Mouse (Mus musculus): ENCODE measurements around the gene Plxna3. TPM values are rescaled to one million over a fixed set of nuclear protein-coding genes. Genes with fewer than 3 reads are reported as not detected.

Gene Plxna3
- polyA plus RNA-seq, 1 experiment from 2014 or later = 16.8 TPM

DNA sequence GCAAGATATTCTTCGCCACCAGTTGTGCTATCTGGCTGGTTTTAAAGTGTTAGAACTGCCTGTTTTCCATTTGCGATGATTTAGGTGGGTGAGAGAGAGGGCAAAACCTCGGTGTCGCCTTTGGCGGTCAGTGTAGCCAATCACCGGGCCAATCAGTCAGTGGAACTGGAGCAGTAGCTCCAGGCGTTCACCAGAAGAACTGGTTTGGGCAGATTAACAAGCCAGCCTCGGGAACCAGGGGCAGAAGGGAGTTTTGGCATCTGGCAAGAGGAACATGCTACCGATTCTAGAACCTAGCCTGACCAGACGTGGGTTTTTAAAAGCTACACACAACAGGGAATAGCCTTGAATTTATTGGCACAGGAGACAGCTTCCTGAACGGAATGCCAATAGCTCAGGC lies 30.3 kb downstream of the Plxna3 start:
- H3K4me1 ChIP-seq (ENCODE audit: control insufficient read depth, insufficient read depth, low read length) = no peaks in the 10 kb centered on the region
- ATAC-seq (ENCODE audit: insufficient read depth, low FRiP score) = no peak
- H3K4me2 ChIP-seq (ENCODE audit: low read depth, low read length) = no peak overlapping the region; the same call in 1 of the 2 replicates
- H3K9me3 ChIP-seq (replicated peaks; ENCODE audit: control insufficient read depth, low read length) = no peaks in the 10 kb centered on the region
- WGBS = 32% methylated on average over 11 of the region's 11 CpGs
- H3K36me3 ChIP-seq (ENCODE audit: control insufficient read depth, insufficient read depth, low read length) = no peaks in the 10 kb centered on the region
- no peak overlapping the region for H3K27ac ChIP-seq (ENCODE audit: low read length)
- H3K9ac ChIP-seq (ENCODE audit: low read length) = no peak overlapping the region
- H3K27me3 ChIP-seq (ENCODE audit: control insufficient read depth, insufficient read depth, low read length) = no peaks in the 10 kb centered on the region
- H3K4me3 ChIP-seq (replicated peaks; ENCODE audit: low read length) = no peak overlapping the region

DNA sequence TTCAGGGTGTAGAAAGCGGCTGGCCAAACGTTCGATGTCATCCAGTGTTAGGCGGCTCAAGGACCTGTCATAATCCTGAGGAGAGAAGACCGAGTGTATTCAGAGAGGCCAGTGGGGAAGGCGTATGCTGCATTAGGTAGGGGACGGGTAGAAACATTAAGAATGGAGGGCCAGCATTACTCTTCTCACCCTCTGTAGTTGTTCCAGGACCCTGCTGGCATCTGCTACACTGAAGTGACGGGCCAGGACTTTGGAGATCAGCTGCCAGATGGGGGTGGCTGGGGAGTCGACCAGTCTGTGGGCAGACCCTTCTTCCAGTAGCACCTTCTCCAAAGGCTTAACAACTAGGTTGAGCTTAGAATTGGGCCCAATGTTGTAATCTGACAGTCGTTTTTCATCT lies 38.6 kb downstream of the Plxna3 start:
- H3K27me3 ChIP-seq (ENCODE audit: control insufficient read depth, insufficient read depth, low read length) = no peaks in the 10 kb centered on the region
- 53% methylated on average over 10 of the region's 10 CpGs for WGBS
- H3K36me3 ChIP-seq (ENCODE audit: control insufficient read depth, insufficient read depth, low read length) = 0 out of 2 replicates have a peak, but pooled peaks cover 9% of the 10 kb centered on the region
- H3K4me2 ChIP-seq (ENCODE audit: low read depth, low read length) = peak overlapping the region; percentile 67
- H3K4me1 ChIP-seq (ENCODE audit: control insufficient read depth, insufficient read depth, low read length) = peaks cover 9% of the 10 kb centered on the region; the same call in 1 of the 2 replicates
- H3K4me3 ChIP-seq (replicated peaks; ENCODE audit: low read length) = peak overlapping the region; percentile 68
- H3K9me3 ChIP-seq (replicated peaks; ENCODE audit: control insufficient read depth, low read length) = no peaks in the 10 kb centered on the region
- peak overlapping the region; percentile 84 for H3K9ac ChIP-seq (ENCODE audit: low read length)
- H3K27ac ChIP-seq (ENCODE audit: low read length) = no peak overlapping the region
- no peak for ATAC-seq (ENCODE audit: insufficient read depth, low FRiP score)

DNA sequence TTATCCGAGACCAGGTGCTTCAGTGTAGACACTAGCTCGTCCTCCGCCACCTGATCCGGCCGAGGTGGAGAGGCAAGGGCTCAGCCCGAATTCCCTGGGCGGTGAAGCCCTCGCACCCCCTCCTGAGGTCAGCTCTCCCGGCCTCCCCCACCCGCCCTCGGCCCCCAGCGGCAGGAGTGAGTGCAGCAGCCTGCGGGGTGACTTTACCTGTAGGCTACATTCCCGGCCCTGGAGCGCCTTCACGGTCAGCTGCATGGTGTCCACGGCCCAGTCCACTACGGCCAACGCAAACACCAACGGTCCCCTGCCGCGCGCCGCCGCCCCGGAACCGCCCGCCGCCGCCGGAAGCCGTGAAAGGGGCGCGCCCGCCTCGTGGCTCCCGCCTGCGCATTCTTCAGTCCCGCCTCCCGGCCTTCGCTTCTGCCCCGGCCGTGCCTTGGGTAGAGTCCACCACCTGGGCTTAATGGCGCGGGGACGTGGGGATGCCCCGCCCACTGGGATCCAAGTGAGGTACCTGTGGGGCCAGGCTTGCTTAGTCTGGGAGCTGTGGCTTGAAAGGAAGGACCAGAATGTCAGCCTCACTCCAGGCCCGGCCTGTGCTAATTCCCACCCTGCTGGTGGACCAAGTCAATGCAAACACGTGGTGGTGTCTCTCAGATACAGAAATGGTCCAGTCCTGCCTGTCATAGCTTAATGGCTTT lies 39.5 kb downstream of the Plxna3 start:
- peak overlapping the region; percentile 68 for H3K4me3 ChIP-seq (replicated peaks; ENCODE audit: low read length)
- no peaks in the 10 kb centered on the region for H3K27me3 ChIP-seq (ENCODE audit: control insufficient read depth, insufficient read depth, low read length)
- H3K4me2 ChIP-seq (ENCODE audit: low read depth, low read length) = peak overlapping the region; percentile 67
- H3K4me1 ChIP-seq (ENCODE audit: control insufficient read depth, insufficient read depth, low read length) = peaks cover 9% of the 10 kb centered on the region; the same call in 1 of the 2 replicates
- H3K9ac ChIP-seq (ENCODE audit: low read length) = peak overlapping the region; percentile 84
- whole genome bisulfite sequencing = 15% methylated on average over 39 of the region's 49 CpGs
- peak; percentile 86 for ATAC-seq (ENCODE audit: insufficient read depth, low FRiP score)
- no peaks in the 10 kb centered on the region for H3K9me3 ChIP-seq (replicated peaks; ENCODE audit: control insufficient read depth, low read length)
- peak overlapping the region; percentile 72 for H3K27ac ChIP-seq (ENCODE audit: low read length)
- H3K36me3 ChIP-seq (ENCODE audit: control insufficient read depth, insufficient read depth, low read length) = 0 out of 2 replicates have a peak, but pooled peaks cover 9% of the 10 kb centered on the region

DNA sequence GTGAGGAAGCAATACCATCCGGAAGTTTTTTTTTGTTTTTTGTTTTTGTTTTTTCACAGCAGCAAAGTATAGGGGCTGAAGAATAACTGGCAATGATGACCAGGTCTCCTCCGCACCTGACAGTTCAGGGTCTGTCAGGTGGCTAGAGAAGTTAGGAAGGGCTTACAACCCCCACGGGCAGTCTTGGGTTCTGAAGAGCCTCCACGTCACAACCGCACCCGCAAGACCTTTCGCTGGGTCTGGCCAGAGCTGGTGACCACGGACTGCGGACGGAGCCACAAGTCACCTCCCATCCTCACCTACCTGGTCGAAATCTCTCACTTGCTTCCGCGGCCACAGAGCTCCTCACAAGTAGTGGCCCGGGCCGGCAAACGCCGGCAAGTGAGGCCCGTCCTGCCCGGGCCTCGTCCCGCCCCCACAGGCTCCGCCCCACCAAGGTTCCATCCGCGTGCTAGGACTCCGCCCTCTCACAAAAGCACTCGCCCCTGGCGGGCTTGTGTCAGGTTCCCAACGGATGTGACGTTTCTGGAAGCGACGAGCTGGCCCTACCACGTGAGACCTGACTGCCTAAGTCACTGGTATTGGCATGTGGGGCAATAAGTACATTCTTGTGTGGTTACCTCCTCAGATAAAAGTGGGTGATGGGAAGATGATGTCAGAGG lies 44.2 kb downstream of the Plxna3 start, which contains the start of the genes Ubl4a and Slc10a3:
Ubl4a (minus strand) TSS at position 331 of the 662 bp plus-strand sequence.
Slc10a3 (minus strand) TSS at position 462 of the 662 bp plus-strand sequence.
- Histone ChIP-seq H3K27me3 (ENCODE audit: control insufficient read depth, insufficient read depth, low read length) (no peaks in the 10 kb centered on the region), H3K4me1 (ENCODE audit: control insufficient read depth, insufficient read depth, low read length) (0 out of 2 replicates have a peak, but pooled peaks cover 3% of the 10 kb centered on the region), H3K36me3 (ENCODE audit: control insufficient read depth, insufficient read depth, low read length) (0 out of 2 replicates have a peak, but pooled peaks cover 7% of the 10 kb centered on the region), H3K27ac (ENCODE audit: low read length) (no peak within 1 kb of the TSS), H3K4me2 (ENCODE audit: low read depth, low read length) (peak within 1 kb of the TSS; percentile 60), H3K4me3 (replicated peaks; ENCODE audit: low read length) (peak within 1 kb of the TSS; percentile 57), H3K9ac (ENCODE audit: low read length) (peak within 1 kb of the TSS; percentile 72), H3K9me3 (replicated peaks; ENCODE audit: control insufficient read depth, low read length) (no peaks in the 10 kb centered on the region)
- peak; percentile 91 for ATAC-seq (ENCODE audit: insufficient read depth, low FRiP score)
- 27% methylated on average over 32 of the region's 32 CpGs for WGBS

DNA sequence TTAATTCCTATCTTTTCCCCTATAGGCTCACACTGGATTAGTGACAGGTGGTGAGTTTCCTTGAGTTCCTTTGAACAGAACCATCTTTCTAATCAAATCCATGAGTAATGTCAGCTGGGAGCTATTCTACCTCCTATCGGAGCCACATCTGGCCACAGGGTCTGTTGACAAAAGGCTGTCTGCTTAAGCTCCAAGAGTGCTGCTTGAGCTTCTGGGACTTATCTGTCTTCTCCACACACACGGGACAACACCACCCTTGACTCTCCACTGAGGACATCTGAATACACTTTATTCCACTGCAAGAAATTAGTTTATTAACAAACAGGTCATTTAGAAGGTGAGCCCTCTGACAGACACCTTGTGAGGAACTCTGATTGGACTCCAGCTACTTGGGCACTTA lies 55.6 kb downstream of the Plxna3 start:
- no peaks in the 10 kb centered on the region for H3K4me1 ChIP-seq (ENCODE audit: control insufficient read depth, insufficient read depth, low read length)
- 80% methylated on average over 2 of the region's 2 CpGs for WGBS
- no peaks in the 10 kb centered on the region for H3K27me3 ChIP-seq (ENCODE audit: control insufficient read depth, insufficient read depth, low read length)
- H3K4me3 ChIP-seq (replicated peaks; ENCODE audit: low read length) = no peak overlapping the region
- no peak overlapping the region for H3K9ac ChIP-seq (ENCODE audit: low read length)
- no peak for ATAC-seq (ENCODE audit: insufficient read depth, low FRiP score)
- no peak overlapping the region for H3K4me2 ChIP-seq (ENCODE audit: low read depth, low read length)
- H3K27ac ChIP-seq (ENCODE audit: low read length) = no peak overlapping the region
- no peaks in the 10 kb centered on the region for H3K36me3 ChIP-seq (ENCODE audit: control insufficient read depth, insufficient read depth, low read length)
- H3K9me3 ChIP-seq (replicated peaks; ENCODE audit: control insufficient read depth, low read length) = no peaks in the 10 kb centered on the region

DNA sequence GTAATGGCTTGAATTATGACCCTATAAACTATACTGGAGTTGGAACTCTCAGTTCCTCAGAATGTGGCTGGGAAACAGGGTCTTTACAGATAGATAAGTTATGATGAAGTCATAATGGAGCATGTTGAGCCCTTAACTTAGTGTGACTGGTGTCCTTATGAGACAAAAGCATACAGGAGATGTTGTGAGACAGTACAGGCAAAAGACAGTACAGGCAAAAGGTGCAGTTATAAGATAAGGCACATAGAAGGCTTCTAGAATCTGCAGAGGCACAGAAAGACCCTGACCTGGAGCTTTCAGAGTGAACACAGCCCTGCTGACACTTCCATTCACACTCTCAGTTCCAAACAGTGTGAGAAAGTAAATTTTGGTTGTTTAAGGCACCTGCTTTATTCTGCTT lies 59.3 kb downstream of the Plxna3 start:
- H3K4me2 ChIP-seq (ENCODE audit: low read depth, low read length) = no peak overlapping the region
- no peak overlapping the region for H3K27ac ChIP-seq (ENCODE audit: low read length)
- no peaks in the 10 kb centered on the region for H3K9me3 ChIP-seq (replicated peaks; ENCODE audit: control insufficient read depth, low read length)
- no peaks in the 10 kb centered on the region for H3K36me3 ChIP-seq (ENCODE audit: control insufficient read depth, insufficient read depth, low read length)
- H3K9ac ChIP-seq (ENCODE audit: low read length) = no peak overlapping the region
- no peaks in the 10 kb centered on the region for H3K4me1 ChIP-seq (ENCODE audit: control insufficient read depth, insufficient read depth, low read length)
- ATAC-seq (ENCODE audit: insufficient read depth, low FRiP score) = no peak
- no peak overlapping the region for H3K4me3 ChIP-seq (replicated peaks; ENCODE audit: low read length)
- no peaks in the 10 kb centered on the region for H3K27me3 ChIP-seq (ENCODE audit: control insufficient read depth, insufficient read depth, low read length)

DNA sequence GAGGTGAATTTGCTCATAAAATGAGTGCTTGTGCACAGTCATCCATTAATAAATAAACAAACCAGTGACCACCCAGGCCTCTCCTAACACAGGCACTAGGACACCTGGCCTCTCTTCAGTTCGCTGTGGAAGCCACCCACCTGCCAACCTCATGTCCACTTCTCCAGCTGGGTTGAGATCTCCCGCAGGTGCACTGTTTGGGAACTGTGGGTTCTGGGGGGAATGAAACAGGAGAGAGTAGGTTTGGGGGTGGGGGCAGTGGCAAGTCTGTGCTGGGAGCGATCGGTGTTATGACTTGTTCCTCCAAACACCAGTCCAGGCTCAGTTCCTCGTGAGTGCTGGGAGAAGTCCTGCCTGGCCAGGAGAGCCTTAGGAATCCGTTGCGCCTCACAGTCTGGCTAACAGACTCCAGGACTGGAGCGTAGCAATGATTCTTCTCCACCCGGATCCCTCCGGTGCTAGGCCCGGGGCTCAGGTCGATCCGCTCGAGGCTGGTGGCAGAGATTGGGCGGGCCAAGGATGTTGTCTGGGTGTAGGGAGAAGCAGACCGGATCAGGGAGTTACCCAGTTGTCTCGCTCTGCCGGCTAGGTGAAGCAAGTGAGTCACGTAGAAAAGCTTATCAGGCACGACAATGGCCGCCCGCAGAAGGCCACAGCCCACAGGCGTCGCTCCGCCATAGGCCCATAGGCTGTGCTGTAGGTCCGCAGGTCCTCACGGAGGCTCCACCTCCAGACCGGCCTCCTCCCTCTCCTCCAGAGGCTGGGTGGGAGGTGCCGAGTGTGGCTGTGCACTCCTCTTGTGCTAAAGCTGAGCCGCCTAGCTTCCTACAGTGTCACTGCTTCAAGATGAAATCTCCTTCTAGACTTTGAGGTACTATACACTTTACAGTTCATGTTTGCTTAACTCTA lies 63.9 kb downstream of the Plxna3 start, which contains the start of the genes Fam3a and Ikbkg:
Fam3a (minus strand) TSS at position 738 of the 909 bp plus-strand sequence.
Ikbkg (plus strand) TSS at position 756 of the 909 bp plus-strand sequence.
- peak; percentile 100 for ATAC-seq (ENCODE audit: insufficient read depth, low FRiP score)
- 10% methylated on average over 30 of the region's 30 CpGs for WGBS
- H3K36me3 ChIP-seq (ENCODE audit: control insufficient read depth, insufficient read depth, low read length) = no peaks in the 10 kb centered on the region

More for the DNA sequence above, 63.9 kb downstream of the Plxna3 start, which contains the start of the genes Fam3a and Ikbkg:
- peak within 1 kb of the TSS; percentile 65 for H3K4me2 ChIP-seq (ENCODE audit: low read depth, low read length)
- no peaks in the 10 kb centered on the region for H3K4me1 ChIP-seq (ENCODE audit: control insufficient read depth, insufficient read depth, low read length)
- H3K9ac ChIP-seq (ENCODE audit: low read length) = peak within 1 kb of the TSS; percentile 79
- no peaks in the 10 kb centered on the region for H3K9me3 ChIP-seq (replicated peaks; ENCODE audit: control insufficient read depth, low read length)
- peak within 1 kb of the TSS; percentile 52 for H3K4me3 ChIP-seq (replicated peaks; ENCODE audit: low read length)
- no peaks in the 10 kb centered on the region for H3K27me3 ChIP-seq (ENCODE audit: control insufficient read depth, insufficient read depth, low read length)
- H3K27ac ChIP-seq (ENCODE audit: low read length) = peak within 1 kb of the TSS; percentile 94
